Mouse (Mus musculus) regulatory T cell (primary cell): ENCODE data around the gene Duox1.
"Not testable (repeated sequence)": the region's sequence is repeated elsewhere in the genome, so short reads cannot be mapped to it uniquely, and the experiment has no call there.

Experiments used
- in situ Hi-C: fragments of 300-600 bp; cut with MboI, MseI; formaldehyde crosslinking; loops from one replicate; pipeline ENCODE4 v1.15.1; 2025; ENCODE audit warnings: high pct_unique_total_duplicates

Duox1 gene

DNA sequence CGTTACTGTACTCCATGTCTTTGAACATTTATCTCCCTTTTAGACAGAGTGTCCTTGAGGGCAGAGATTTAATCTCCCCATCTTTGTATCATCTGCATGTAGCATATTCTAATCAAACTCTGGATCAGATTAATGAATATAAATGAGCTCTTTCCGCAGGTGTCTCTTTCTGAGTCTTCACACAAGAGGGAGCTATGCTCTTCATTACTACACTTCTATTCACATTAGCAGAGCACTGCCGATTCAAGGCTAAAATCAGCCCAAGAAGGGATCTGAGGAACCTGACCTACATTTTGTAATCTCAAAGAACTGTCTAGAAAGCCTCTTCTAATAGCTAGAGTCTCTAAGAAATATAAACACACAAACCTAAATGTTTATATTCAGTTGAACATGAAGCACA lies 5.8 kb upstream of the Duox1 start:
- in situ Hi-C loops: loop anchor here (5.0 kb wide), 1 partner anchor 38 kb away; no protein-coding TSS in a partner anchor

DNA sequence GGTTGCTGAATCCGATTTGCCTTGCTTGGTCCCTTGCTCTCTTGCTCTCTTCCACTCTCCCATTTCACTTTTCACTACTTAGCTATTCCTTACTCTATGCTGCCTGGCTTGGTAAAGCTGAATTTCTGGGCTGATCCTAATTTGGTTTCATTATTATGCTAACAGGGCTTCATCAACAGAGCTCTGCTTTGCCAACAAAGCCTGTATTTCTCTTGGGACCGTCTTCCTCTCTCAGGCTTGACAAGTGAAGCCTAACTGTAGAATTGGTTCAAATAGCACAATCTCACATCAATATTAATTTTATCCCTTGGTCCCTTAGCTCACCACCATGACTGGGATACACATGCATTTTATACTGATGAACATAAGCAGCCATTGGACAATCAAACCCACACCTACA lies 3.9 kb upstream of the Duox1 start:
- in situ Hi-C loops: no loop called here

DNA sequence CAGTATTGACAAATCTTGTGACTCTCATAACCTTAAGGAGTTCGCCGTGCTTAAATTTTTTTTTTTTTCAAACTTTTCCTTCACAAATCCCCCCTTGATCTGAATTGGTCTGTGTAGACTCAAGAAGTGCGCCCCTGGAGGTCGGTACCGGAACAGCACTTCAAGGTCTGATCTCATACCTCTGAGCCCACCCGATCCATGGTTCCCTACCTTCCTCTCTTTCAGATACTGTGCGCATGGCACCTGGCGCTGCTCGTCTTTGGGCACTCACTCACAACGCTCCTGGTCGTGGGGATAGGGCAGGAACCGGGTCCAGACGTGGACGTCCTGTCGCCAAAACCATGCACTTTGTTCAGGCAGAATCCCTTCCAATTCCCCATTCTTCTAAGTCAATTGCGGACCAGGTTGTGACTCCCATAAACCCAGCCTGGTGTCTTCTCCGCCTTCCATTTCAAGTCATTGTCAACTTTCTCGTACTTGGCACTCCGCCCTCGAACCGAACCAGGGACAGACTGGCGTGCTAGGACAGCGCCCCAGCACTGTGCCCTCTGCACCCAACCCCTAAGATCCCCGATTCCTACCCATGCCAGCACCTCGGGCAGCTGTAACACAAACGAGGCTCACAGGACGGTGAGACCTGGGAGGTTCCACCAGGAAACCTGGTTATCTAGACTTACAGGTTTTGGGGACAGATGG lies 2.6 kb upstream of the Duox1 start:
- in situ Hi-C loops: no loop called here

DNA sequence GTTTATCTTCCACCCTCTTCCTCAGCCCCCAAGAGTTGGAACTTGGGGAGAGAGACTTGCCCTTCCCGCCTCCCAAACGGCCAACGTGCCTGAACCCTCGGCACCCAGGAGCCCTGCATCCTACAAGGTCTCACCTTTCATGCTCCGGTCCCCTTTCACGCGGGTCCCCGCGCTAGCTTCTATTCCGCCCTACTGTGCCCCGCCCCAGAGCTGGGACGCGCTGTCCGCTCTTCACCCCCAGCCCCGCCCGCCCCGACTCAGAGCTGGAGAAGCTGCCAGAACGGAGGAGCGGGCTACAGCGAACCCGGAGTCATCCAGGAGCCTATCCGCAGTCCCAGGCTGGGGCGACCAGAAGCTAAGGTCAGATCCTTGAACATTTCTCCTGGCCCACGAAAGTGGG lies 1.9 kb upstream of the Duox1 start, which contains the start of gene Duoxa1:
Gene Duoxa1 (minus strand): TSS at position 195 of the 400 bp plus-strand sequence.
- in situ Hi-C loops: no loop called here

DNA sequence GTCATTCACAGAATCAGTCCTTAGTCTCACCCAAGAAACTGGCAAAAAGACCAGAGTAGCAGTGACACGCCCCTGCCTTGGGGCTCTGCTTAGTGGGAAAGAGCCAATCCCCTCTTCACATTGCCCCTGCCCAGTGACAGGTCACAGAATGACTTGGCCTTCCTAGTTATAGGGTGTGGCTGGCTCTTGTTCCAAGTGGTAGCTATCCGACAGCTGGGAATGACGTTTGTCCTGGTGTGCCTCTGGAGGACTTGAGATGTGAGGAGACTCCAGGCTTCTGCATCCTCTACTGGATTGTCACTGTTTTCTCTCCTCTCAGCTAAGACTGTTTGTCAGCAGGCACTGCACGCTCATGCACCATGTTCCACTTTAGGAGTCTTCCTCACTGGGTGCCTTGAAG lies 1.9 kb downstream of the Duox1 start:
- in situ Hi-C loops: no loop called here

DNA sequence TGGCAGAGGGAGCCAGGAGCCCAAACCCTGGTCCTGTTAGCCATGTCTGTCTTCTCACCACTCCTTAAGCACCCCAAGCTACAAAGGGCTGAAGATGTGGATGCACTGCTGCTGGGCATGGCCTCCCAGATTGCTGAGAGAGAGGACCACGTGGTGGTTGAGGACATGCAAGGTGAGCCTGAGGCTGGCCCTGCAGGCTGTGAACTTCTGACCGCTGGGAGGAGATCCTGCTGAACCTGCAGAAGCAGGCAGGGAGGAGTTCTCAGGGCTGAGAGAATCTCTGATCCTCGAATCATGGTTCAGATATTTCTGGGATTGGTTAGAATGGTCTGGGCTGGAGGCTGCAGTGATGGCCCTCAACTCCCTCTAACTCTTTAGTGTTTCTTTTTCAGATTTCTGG lies 8.5 kb downstream of the Duox1 start:
- in situ Hi-C loops: loop anchor here (10.0 kb wide), 1 partner anchor 1549 kb away; no protein-coding TSS in a partner anchor

DNA sequence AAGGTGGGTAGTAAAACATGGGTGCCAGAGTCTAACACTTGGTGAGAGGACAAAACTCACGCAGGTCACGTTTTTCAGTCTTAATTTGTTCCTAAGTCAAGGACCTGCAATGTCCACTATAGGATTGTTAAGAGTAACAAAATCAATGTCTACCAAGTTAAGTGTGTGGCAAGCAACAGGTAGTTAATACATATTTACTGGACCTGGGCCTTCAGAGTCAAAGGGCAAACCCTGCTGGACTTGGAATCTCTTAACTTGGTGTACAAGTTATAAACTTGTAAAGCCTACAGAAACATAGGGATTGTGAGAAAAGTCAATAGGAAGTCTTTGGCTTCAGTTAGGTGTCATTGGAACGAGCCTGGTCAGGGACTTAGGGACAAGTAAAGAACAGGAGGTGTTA lies 9.1 kb downstream of the Duox1 start:
- in situ Hi-C loops: loop anchor here (10.0 kb wide), 1 partner anchor 1550 kb away; no protein-coding TSS in a partner anchor

DNA sequence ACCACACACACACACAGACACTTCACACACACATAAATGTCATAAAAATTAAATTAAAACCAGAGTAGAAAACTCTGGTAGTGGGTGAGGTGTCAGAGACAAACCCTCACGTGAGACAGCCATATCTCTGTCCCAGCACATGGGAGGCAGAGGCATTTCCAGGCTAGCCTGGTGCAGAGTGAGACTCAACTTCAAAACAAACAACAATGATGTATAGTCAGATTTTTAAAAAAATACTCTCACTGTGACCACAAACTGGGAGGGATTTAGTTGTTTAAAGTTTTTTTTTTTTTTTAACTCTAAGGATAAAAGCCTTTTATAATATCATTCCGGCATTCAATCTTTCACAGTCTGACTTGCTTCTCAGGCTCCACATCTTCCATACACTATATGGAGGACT lies 9.9 kb downstream of the Duox1 start:
- in situ Hi-C loops: loop anchor here (10.0 kb wide), 1 partner anchor 1551 kb away; no protein-coding TSS in a partner anchor

DNA sequence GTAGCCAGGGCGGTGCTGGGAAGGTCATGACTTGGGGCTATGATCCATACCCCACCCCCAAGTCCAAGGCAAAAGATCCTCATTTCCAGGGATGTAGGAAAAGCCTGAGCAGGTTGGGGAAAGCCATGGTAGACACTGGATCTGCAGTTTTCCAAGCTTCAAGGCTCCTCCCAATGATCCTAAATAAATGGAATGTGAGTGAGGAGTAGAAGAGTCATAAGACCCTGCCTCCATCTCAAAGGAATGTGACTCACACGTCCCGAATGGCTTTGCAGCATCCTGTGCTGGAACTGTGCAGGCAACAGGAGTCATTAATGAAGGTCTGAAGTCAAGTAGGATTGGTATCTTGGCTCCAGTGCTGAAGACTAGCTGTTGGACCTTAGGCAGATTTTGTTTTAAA lies 12.5 kb downstream of the Duox1 start:
- in situ Hi-C loops: loop anchor here (10.0 kb wide), 1 partner anchor 1553 kb away; no protein-coding TSS in a partner anchor

DNA sequence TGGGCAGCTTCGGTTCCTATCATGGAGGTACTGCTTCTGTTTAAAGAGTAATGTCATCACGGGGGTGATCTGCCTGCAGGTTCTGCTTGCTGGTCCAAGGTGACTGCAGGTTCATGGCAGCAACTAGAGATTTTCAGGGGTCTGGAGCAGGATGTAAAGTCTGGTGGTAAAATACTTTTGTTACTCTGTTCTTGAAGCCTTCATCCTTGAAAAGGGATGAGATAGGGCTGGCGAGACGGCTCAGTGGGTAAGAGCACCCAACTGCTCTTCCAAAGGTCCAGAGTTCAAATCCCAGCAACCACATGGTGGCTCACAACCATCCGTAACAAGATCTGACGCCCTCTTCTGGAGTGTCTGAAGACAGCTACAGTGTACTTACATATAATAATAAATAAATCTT lies 14.8 kb downstream of the Duox1 start:
- in situ Hi-C loops: not testable (repeated sequence)

DNA sequence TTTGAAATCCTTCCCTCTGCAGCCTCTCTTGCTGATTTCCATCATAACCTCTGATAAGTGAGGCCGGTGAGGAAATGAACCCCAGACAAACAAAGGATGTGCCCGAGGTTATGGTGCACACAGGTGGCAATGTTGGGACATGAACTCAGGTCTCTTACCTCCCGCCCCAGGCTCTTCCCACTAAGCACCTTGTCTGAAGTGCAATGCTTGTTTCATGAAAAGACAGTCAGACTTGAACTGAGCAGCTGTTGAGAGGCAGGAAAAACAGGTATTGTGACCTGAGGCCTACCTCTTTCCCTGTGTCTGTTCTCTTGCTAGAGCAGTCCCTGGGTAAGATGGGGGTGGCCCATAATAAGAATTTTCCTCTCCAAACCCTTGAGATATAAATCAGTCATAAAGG lies 16.8 kb downstream of the Duox1 start:
- in situ Hi-C loops: no loop called here

DNA sequence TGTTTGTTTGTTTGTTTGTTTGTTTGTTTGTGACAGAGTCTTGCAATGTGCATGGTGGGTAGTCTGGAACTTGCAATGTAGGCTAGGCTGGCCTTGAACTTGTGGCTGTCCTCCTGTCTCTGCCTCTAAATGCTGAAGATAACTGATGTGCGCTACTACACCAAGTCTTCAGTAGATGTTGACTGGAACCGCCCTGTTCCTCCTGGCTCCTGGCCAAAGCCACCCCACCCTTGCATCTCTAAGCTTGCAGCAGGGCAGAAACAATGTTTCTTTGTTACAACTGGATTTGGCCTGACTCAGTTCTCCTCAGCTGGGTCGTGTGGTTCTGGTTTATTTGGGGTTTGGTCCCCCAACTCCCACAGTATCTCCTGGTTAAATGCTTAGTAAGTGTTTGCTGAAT lies 18.7 kb downstream of the Duox1 start:
- in situ Hi-C loops: no loop called here

DNA sequence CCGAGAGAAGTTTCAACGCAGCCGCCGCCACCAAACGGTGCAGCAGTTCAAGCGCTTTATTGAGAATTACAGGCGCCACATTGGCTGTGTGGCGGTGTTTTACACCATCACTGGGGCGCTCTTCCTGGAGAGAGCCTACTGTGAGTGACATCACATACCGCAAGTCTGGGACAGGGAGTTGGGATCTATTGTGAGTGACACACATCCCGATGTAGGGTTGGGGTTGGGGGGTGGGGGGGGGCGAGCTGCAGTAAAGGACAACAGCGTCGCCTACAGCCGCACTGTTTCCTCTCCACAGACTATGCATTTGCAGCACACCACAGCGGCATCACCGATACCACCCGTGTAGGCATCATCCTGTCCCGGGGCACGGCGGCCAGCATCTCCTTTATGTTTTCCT lies 21.8 kb downstream of the Duox1 start:
- in situ Hi-C loops: no loop called here

DNA sequence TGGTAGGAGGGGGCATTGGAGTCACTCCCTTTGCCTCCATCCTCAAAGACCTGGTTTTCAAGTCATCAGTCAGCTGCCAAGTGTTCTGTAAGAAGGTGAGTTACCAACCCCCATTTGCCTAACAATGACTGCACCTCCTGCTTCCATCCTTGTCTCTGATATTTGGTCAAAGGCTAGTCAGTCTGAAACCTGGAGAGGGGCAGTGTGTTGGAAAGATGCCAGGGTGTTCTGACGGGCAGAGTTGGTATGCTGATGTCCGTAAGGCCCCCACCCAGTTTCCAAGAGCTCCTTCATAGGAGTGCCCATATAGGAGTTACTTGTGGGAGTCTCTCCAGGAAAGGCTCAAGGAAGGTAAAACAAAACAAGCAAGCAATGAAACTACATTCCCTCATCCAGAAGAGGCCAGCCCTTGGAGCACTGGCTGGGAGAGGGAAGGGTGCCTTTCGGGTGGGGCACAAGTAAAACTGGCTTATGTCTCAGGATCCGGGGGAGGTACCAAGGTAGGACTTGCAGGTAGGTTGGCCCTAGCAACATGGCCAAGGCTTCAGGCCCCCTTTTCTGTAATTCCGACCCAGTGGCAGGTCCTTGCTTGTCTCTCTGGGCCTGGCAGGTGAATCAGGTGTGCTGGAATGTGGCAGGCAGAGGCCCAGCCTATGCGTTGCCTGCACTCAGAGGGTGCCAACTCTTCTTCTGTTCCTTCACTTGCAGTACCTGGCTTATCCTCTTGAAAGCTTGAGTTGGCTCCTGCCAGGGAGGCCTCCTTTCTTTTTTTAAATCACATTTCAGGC lies 29.8 kb downstream of the Duox1 start:
- in situ Hi-C loops: loop anchor here (5.0 kb wide), 1 partner anchor 38 kb away; no protein-coding TSS in a partner anchor

DNA sequence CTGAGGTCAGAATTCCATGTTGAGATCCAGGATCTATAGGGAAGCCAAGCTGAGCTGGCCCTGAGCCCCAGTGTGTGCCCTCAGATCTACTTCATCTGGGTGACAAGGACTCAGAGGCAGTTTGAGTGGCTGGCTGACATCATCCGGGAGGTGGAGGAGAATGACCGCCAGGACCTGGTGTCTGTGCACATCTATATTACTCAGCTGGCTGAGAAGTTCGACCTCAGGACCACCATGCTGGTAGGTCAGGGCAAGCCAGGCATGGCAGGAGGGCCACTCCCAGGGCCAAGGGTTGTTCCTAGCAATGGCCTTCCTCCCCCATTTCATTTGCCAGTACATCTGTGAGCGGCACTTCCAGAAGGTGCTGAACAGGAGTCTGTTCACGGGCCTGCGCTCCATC lies 30.7 kb downstream of the Duox1 start:
- in situ Hi-C loops: loop anchor here (5.0 kb wide), 1 partner anchor 39 kb away; no protein-coding TSS in a partner anchor

DNA sequence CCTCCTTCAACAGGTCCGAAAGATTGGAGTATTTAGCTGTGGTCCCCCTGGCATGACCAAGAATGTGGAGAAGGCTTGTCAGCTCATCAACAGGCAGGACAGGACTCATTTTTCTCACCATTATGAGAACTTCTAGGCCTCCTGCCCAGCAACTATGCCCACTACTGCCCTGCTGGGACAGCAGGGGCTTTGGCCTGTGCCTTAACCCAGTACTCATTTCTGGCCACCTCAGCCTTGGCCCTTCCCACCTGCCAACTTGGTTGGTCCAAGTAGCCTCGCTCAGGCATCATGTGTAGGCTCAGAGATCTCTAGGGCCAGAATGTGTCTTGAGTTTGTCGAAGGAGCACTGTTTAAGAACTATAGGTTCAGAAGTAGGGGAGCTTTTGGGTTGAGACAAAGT lies 31.8 kb downstream of the Duox1 start:
- in situ Hi-C loops: loop anchor here (5.0 kb wide), 1 partner anchor 40 kb away; no protein-coding TSS in a partner anchor

DNA sequence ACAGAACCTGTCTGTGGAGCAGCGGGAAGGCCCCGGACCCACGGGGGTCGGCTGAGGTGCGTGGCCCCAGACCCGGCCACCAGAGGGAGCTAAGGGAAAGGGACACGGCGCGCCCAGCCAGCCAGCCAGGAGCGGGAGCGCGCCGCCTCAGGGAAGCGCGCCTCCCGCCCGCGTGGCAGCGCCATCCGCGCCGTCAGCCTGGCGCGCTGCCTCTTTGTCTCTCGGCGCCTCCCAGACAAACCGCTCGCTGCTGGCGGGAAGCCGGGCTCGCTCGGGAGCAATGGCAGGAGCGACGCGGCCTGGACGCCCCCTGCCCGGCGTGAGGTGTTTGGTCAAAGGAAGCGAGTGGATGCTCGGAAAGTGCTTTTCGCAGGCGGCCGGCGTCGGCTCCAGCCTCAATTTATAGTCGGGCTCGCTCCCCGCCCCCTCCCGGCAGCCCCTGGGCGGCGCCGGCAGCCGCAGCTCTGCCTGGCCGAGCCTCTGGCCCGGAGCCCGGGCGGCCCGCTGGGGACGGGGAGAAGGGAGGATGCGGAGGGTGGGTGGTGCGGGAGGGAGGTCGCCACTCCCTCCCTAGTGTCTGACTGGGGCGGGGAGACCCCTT lies 33.2 kb downstream of the Duox1 start:
- in situ Hi-C loops: loop anchor here (5.0 kb wide), 1 partner anchor 41 kb away; no protein-coding TSS in a partner anchor

DNA sequence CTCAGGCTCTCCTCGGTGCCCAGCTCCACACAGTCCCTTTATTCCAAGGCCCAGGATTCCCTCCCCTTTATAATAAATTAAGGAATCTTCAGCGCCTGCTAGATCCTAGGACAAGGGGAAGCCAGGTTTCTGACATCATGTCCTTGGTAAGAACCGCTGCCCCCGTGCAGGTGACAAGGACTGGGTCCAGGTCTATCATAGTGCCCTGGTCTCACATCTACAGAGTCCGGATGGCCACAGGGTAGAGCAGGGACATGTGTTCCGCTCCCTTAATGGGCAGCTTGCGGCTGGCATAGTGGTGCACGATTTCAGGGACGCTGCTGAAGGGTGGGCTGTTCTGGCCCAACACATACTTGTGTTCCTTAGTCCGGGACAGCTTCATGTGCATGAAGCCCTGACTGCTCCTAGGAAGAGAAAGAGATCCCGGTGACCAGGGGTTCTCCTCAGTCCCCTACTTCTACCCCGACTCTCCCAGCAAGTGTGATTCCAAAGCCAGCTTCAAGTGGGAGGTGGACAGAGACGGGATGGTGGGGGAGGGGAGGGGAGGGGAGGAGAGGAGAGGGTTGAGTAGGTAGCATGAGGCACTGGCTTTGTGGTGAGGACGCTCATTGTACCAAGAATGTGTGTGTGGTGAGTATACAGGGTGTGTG lies 33.8 kb downstream of the Duox1 start:
- in situ Hi-C loops: loop anchor here (5.0 kb wide), 1 partner anchor 42 kb away; no protein-coding TSS in a partner anchor

DNA sequence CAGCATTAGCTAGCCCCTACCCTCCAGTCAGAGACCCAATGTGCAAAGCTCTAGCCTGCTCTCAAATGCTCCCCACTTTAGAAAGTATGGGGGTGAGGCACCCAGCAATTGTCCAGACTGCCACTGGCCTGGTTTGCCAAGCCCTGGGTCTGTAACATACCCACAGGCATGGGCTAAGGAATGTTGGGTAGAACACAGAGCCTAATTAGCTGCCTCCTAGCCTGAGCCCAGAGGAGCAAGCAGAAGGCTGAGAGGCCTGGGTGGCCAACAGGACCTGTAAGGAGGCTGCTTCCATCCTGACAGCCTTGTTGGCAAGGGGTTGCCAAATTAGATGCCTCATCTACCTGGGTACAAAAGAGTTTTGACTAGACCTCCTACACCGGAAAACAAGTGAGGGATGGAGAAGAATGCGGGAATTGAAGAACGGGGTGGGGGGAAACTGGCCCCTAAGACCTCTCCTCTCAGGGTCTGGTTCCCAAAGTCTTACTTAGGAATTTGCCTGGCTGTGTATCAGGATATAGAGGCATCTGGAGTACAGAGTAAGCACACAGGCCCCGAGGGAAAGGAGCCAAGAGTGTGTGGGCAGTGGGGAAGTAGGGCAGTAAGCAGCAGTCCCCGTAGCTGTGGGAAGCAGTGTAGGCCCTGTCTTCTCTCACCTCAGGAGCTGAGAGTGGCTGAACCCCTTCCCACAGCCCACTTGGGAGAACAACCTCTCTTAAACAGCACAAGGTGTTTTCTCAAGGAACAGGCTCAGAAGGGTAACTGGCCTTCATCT lies 35.9 kb downstream of the Duox1 start:
- in situ Hi-C loops: no loop called here

DNA sequence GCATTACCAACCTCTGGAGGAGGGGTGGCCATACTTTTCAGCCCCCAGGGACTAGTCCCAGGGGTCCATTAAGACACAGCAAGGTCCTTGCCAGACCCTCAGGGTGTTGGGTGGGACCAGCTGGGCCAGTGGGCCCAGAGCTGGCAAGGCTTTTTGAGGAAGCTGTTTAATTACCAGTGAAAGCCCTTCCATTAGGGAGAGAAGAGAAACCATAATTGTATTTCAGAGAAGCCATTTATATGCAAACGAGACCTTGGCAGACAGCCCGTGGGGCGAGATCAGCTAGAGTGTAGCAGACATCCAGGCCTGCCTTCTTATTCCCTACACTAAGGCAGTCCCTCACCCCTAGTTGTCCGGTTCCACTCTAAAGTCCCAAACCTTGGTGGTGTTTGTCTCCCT lies 36.5 kb downstream of the Duox1 start:
- in situ Hi-C loops: no loop called here

DNA sequence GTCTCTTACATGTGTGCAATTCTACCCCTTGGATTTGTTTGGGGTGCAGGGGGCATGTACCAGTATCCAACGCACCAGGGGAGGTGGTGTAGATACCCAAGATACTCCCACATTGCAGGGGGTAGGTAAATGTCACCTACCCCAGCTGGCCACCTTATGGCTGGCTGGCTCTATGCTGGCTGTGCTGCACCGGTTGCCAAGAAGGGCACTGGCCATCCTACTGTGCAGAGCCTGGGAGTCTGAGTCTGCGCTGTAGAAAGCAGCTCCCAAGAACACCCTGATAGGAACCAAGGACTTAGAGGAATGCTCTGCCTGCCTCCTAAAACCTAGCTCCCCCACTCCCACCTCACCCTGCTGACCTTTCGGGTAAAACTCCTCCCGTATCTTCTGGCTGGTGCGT lies 37.5 kb downstream of the Duox1 start:
- in situ Hi-C loops: no loop called here
